Mouse (Mus musculus) ES-E14 (cell line): ENCODE results near the gene Rps6ka1.

Experiments
- HCFC1 ChIP-seq: IDR thresholded peaks from 2 replicates; pipeline ENCODE4 v1.6.1; 2012; ENCODE audit warnings: low read length, inconsistent platforms, borderline replicate concordance; ENCODE audit not compliant: insufficient read depth
- MAFK ChIP-seq: IDR thresholded peaks from 2 replicates; pipeline ENCODE4 v1.6.1; 2014; ENCODE audit warnings: mild to moderate bottlenecking, low read depth, low read length, inconsistent platforms; ENCODE audit not compliant: insufficient read depth
- ZNF384 ChIP-seq: IDR thresholded peaks from 2 replicates; pipeline ENCODE4 v1.6.1; 2012; ENCODE audit warnings: low read depth, low read length, inconsistent platforms

DNA sequence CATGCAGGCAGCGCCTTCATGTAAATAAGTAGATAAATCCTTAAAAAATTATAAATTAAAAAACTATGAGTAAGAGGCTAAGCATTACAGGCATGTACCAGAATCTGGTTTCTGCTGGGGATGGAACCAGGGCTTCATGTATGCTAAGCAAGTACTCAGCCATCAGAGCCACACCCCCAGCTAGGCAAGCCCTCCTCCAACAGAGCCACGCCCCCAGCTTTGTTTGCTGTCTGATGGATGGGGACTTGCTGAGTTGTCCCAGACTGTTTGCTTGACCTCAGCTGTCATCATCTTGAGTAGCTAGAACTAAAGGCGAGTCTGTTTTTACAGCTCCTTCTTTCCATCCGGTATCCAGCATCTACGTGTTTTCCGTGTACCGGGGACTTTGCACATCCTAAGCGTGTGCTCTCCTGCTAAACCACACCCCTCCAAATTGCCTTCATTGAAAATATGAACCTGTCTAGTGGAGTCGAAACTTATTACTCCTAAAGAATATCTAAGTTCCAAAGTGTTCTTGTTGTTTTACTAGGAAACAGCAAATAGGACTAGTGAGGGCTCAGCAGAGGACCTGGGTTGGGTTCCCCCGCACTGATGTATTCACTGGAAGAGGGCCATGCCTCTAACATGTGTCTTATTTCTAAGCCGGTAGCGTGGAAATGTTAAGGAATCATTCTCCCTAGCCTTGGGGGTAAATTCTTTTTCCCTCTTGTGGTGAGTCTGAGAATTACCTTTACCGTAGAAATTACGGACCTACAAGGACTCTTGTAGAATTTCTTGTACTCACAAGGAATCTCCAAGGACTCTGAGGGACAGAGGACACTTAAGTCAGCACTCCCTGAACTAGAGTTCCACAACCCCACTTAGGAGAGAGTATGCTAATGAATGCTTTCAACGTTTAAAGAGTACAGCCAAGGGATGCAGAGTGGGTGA lies 54.4 kb downstream of the Rps6ka1 start:
- TF ChIP-seq ZNF384 (no peak), MAFK (no peak), HCFC1 (no peak)
